Mouse (Mus musculus) erythroblast, embryonic 14.5 days (primary cell): ENCODE measurements around the gene Zfp385c. TPM values are rescaled to one million over a fixed set of nuclear protein-coding genes. Genes with fewer than 3 reads are reported as not detected.
A peak's percentile ranks its signal among the peaks of the same experiment; 100 is the strongest.
"Not testable (repeated sequence)": the region's sequence is repeated elsewhere in the genome, so short reads cannot be mapped to it uniquely, and the experiment has no call there.

Source experiments
- H3K27me3 ChIP-seq: 2 replicates; pipeline ENCODE4 v1.6.1; 2012; ENCODE audit warnings: inconsistent platforms; ENCODE audit not compliant: control insufficient read depth
- H3K36me3 ChIP-seq: 2 replicates; pipeline ENCODE4 v1.6.1; 2012; ENCODE audit warnings: mild to moderate bottlenecking, inconsistent platforms; ENCODE audit not compliant: control insufficient read depth
- H3K4me1 ChIP-seq: 2 replicates; pipeline ENCODE4 v1.6.1; 2012; ENCODE audit warnings: inconsistent platforms; ENCODE audit not compliant: control insufficient read depth
- H3K4me3 ChIP-seq: replicated peaks from 2 replicates; pipeline ENCODE3; 2012; ENCODE audit warnings: moderate library complexity, mild to moderate bottlenecking, inconsistent platforms
- H3K9me3 ChIP-seq: 2 replicates; pipeline ENCODE4 v1.6.1; 2012; ENCODE audit warnings: low read length, inconsistent platforms, mixed read lengths; ENCODE audit not compliant: control insufficient read depth
- GATA1 ChIP-seq: IDR thresholded peaks from 2 replicates; pipeline ENCODE4 v1.6.1; 2012; ENCODE audit warnings: low read length, inconsistent platforms, mixed read lengths
- TAL1 ChIP-seq: IDR thresholded peaks from 3 replicates; pipeline ENCODE4 v1.6.1; 2012; ENCODE audit warnings: low read length, inconsistent platforms, mixed read lengths
- polyA plus RNA-seq: library from polyadenylated mRNA; stranded (reverse); fragments of >175 nt; gene quantifications from 2 replicates; pipeline ENCODE4 v1.2.3, GENCODE M21; 2012

Gene Zfp385c
- polyA plus RNA-seq, 1 experiment: not detected

DNA sequence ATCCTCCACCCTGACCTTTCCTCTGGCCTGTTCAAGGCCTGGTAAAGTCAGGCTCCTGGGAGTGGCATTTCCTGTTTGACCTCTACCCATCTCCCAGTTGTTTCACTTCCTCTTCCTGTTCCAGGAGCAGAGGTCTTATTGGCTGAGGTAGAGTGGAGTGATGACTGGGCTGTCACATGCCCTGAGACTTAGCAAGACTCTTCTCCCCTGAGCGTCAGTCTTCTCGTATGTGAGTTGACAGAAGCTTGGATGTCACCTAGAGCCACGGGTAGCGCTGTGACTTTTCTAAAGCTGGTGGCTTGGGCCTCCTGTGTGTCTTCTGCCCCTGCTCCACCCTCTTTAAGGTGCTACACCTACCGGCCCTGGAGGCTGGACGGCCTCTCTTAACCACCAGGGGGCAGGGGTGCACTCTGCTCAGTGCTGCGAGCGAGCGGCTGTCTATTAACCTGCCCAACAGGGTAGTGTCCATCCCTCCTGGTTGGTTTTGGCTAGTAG, 65.5 kb downstream of the Zfp385c start:
- H3K36me3 ChIP-seq: peaks cover 31% of the 10 kb centered on the region
- H3K27me3 ChIP-seq: no peaks in the 10 kb centered on the region
- no peak for TF ChIP-seq TAL1
- no peak for TF ChIP-seq GATA1
- H3K9me3 ChIP-seq: no peaks in the 10 kb centered on the region
- peaks cover 51% of the 10 kb centered on the region for H3K4me1 ChIP-seq
- no peak overlapping the region for H3K4me3 ChIP-seq

DNA sequence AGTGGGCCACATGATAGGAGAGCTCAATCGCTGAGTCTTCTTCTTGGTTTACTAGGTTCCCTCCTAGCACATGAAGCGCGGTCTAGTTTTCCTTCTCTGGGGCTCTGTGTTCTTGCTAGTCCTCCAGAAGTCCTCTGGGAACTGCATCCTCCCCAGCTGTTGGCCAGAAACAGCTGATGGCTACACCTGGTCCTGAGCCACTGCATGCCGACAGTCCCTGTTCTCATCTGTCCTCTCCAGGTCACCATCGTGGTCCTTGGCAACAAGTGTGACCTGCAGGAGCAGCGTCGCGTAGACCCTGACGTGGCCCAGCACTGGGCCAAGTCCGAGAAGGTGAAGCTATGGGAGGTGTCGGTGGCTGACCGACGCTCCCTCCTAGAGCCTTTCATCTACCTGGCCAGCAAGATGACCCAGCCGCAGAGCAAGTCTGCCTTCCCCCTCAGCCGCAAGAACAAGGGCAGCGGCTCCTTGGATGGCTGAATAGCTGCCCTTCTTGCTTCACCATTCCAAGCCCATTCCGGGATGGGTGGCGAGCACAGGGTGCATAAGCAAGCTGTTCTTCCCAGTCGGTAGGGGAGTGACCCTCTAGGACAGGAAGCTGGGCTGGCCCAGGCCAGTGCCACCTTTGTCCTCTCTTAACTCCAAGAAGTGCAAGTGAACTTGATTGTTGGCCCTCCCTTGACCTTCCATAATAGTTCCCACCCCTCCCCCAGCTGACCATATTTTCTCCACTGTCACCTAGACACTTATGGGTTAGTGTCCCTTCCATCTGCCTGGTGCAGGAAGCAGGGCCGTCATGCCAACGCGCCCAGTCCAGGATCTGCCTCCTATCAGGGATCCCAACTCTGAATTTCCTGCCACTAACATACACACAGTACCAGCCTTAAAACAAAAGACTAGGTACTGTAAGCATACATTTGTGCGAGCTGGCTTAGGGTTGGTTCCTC, 66.2 kb downstream of the Zfp385c start:
- Histone ChIP-seq H3K4me1 (peaks cover 51% of the 10 kb centered on the region), H3K36me3 (peaks cover 31% of the 10 kb centered on the region), H3K4me3 (no peak overlapping the region), H3K27me3 (no peaks in the 10 kb centered on the region), H3K9me3 (no peaks in the 10 kb centered on the region)
- no peak for TF ChIP-seq TAL1
- no peak for TF ChIP-seq GATA1

DNA sequence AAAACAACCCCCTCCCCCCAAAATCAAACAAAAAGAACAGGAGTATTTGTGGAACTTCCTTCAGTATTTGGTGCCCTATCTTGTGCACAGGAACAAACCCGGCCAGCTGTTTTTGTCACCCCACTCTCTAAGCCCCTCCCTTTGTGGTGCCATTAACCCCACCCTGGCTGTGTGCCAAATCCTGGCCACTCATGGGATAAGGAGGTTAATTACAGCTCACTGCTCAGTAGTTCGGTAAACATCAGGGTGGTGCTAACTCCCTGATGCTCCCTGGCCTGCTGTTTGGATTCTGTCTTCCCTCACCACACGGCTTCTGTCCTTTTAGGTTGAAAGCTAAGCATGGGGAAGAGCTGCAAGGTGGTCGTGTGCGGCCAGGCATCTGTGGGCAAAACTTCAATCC, 68.4 kb downstream of the Zfp385c start:
- no peak for TF ChIP-seq GATA1
- TF ChIP-seq TAL1: no peak
- no peaks in the 10 kb centered on the region for H3K9me3 ChIP-seq
- H3K4me1 ChIP-seq: peaks cover 63% of the 10 kb centered on the region
- H3K4me3 ChIP-seq: peak overlapping the region; percentile 95
- H3K36me3 ChIP-seq: peaks cover 31% of the 10 kb centered on the region
- no peaks in the 10 kb centered on the region for H3K27me3 ChIP-seq

DNA sequence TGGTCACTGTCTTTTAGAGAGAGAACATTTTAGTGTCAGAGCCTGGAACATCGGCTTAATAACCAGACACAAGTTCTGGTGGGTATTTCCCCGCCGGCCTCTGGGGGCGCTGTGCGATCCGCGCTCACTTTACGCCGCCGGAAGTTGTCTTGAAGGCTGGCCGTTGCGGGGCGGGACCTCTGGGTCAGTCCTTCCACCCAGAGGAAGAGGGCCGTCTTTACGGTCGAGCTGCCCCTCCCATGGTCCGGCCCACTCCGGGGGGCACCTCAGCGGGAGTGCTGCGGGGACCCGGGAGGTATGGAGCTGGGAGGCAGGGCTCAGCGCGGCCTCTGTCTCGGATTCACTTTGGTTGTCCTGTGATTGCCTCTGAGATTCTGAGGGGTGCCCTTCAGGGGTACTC, 69.5 kb downstream of the Zfp385c start:
- H3K27me3 ChIP-seq: no peaks in the 10 kb centered on the region
- no peaks in the 10 kb centered on the region for H3K9me3 ChIP-seq
- no peak for TF ChIP-seq GATA1
- TF ChIP-seq TAL1: no peak
- peaks cover 68% of the 10 kb centered on the region for H3K4me1 ChIP-seq
- H3K36me3 ChIP-seq: peaks cover 31% of the 10 kb centered on the region
- peak overlapping the region; percentile 95 for H3K4me3 ChIP-seq

DNA sequence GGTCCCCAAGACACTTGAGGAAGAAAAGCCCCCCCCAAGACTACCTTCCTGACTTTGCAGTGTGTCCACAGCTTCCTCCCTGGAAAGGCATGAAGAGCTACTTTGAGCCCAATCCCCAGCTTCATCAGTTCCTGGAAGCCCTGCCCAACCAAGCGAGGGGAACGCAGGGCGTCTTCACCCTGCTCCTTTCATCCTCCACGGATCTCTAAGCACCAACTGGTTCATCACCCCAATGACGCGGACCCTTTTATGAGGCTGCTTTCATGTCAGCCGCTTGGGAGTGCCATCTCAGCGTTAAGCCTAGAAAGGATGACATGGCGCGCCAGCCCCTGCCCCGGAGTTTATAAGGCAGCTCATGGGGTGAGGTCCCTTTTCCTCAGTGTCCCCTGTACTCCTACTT, 72.3 kb downstream of the Zfp385c start, which contains the start of gene Dnajc7:
TSS of gene Dnajc7 (minus strand) at position 187 of the 400 bp plus-strand sequence.
- H3K27me3 ChIP-seq: no peaks in the 10 kb centered on the region
- H3K9me3 ChIP-seq: no peaks in the 10 kb centered on the region
- peak within 1 kb of the TSS; percentile 70 for H3K4me3 ChIP-seq
- H3K36me3 ChIP-seq: peaks cover 14% of the 10 kb centered on the region
- peaks cover 68% of the 10 kb centered on the region for H3K4me1 ChIP-seq
- no peak for TF ChIP-seq GATA1
- no peak for TF ChIP-seq TAL1

DNA sequence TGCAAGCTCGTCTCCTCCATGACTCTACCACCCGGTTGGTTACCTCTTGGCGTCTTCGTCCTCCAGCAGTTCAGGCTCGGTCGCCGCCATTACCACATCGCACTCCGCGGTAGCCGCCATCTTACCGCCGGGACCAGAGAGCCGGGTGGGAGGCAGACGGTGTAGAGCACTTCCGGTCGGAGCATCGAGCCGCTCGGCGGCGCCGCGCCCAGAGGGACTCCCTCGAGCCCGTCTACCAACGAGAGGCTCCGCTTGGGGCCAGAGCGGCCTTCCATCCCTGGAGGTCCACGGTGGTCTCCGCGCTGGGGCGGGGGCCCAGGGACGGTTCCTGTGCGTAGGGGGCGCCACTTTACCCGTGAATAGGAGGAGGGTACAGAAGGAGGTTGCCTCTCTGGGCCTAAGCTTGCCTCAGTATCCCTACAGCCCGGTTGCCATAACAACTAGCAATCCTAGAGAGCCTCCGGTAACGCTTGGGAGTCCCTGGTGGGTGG, 72.7 kb downstream of the Zfp385c start:
- Histone ChIP-seq H3K36me3 (peaks cover 10% of the 10 kb centered on the region), H3K4me3 (peak overlapping the region; percentile 70), H3K9me3 (no peaks in the 10 kb centered on the region), H3K4me1 (peaks cover 64% of the 10 kb centered on the region), H3K27me3 (no peaks in the 10 kb centered on the region)
- TF ChIP-seq TAL1 (no peak), GATA1 (no peak)

DNA sequence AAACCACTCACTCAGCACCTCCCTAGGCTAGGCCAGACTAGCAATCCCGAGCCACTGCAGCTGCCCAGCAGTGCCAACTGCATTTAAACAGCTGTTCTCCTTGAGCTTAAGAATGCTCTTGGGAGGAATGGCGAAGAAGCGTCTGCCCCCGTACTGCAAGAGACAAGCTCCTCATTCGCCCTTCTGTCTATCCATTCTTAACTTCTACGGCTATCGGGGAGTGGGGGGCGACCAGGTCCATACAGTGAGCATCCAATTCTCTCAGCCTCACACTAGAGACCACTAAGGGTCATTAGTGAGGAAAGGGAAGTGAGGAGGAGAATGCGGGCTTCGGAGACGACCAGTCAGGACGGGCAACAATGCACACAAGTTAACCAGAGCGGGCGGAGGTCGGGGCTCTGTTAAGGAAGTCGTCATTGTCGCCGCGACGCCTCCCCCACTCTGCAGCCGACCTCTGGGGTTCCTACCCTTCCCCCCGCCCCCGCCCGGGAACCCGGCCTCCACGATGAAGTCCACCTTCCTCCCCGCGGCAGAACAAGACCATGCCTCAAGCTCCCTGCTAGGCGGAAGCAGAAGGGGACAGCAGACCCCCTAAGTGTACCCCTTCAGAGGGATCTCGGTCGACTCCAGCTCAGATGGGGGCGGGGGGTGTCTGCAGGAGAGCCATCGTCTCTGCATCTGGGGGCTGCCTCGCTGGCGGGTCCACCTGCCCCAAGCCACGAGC, 73.3 kb downstream of the Zfp385c start, which contains the start of gene Nkiras2:
TSS of gene Nkiras2 (plus strand) at position 484 of the 724 bp plus-strand sequence.
- H3K9me3 ChIP-seq: no peaks in the 10 kb centered on the region
- peak within 1 kb of the TSS; percentile 70 for H3K4me3 ChIP-seq
- TF ChIP-seq TAL1: no peak
- no peak for TF ChIP-seq GATA1
- no peaks in the 10 kb centered on the region for H3K27me3 ChIP-seq
- peaks cover 58% of the 10 kb centered on the region for H3K4me1 ChIP-seq
- peaks cover 8% of the 10 kb centered on the region for H3K36me3 ChIP-seq

DNA sequence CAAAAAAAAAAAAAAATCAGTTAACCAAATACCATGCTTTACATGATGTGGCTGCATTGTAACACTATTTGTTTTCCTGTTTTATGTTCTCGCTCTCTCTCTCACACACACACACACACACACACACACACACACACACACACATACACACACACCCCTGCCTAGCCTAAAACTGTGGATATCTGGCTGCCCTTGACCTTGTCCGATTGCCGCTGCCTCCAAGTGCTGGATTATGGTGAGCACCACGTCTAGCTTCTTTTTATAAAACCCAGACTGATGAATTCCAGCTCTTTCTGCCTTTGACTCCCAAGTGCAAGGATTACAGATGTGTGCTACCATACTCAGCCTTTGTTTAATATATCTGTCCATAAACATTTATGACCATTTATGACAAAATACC, 74.8 kb downstream of the Zfp385c start:
- H3K4me3 ChIP-seq: no peak overlapping the region
- peaks cover 51% of the 10 kb centered on the region for H3K4me1 ChIP-seq
- H3K9me3 ChIP-seq: no peaks in the 10 kb centered on the region
- no peak for TF ChIP-seq TAL1
- no peak for TF ChIP-seq GATA1
- no peaks in the 10 kb centered on the region for H3K27me3 ChIP-seq
- peaks cover 14% of the 10 kb centered on the region for H3K36me3 ChIP-seq

DNA sequence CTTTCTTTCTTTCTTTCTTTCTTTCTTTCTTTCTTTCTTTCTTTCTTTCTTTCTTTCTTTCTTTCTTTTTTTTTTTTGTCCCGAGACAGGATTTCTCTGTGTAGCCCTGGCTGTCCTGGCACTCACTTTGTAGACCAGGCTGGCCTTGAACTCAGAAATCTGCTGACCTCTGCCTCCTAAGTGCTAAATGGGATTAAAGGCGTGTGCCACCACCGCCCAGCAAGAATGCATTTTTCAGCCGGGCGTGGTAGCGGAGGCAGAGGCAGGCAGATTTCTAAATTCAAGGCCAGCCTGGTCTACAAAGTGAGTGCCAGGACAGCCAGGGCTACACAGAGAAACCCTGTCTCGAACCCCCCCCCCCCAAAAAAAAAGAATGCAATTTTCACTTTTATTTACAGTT, 75.4 kb downstream of the Zfp385c start:
- H3K27me3 ChIP-seq, H3K9me3 ChIP-seq, H3K4me3 ChIP-seq: not testable (repeated sequence)
- Histone ChIP-seq H3K4me1 (peaks cover 48% of the 10 kb centered on the region), H3K36me3 (peaks cover 21% of the 10 kb centered on the region)
